In genomic region chr12:35555925-35556324, GRCm38 (mm10) we compare ENCODE assay signal across 26 mouse cellular contexts. TPM values are rescaled to one million over a fixed set of nuclear protein-coding genes. Genes with fewer than 3 reads are reported as not detected.
DNase-seq lines count a peak whose midpoint lies in the region; ATAC-seq and TF ChIP-seq lines count a peak whose summit lies in the region.
"Had no signal": no experiment of that assay in that cellular context is flagged by ENCODE, and none has a peak within 500 bp of the region (broad histone marks: within the 10 kb centered on the region; RNA-seq: fewer than 3 reads in every experiment).

No protein-coding gene starts in this region.

- no peak overlapping the region for H3K4me2 ChIP-seq in kidney, postnatal 0 days (ENCODE audit: low read length)
- no peak overlapping the region for H3K4me2 ChIP-seq in liver, embryonic 13.5 days
- H3K4me2 ChIP-seq in liver, postnatal 0 days (ENCODE audit: low read depth, low read length): no peak overlapping the region
- no peak overlapping the region for H3K4me2 ChIP-seq in lung, embryonic 16.5 days (ENCODE audit: low read depth, low read length)
- H3K4me2 ChIP-seq in midbrain, embryonic 16.5 days (ENCODE audit: low read length): no peak overlapping the region
- H3K4me2 ChIP-seq: forebrain, embryonic 13.5 days; heart, embryonic 13.5 days had no signal

- no peak for TF ChIP-seq CTCF in kidney, postnatal 0 days (IDR thresholded peaks at IDR 0.05; ENCODE audit: low read depth)
- no peak for TF ChIP-seq CTCF in liver, postnatal 0 days (IDR thresholded peaks at IDR 0.05; ENCODE audit: low read depth)

- no peak overlapping the region for H3K4me3 ChIP-seq in kidney, postnatal 0 days (replicated peaks; ENCODE audit: low read depth, low read length)
- H3K4me3 ChIP-seq in liver, embryonic 13.5 days (replicated peaks): no peak overlapping the region
- no peak overlapping the region for H3K4me3 ChIP-seq in liver, postnatal 0 days (ENCODE audit: low read depth, low read length)
- H3K4me3 ChIP-seq in lung, embryonic 16.5 days (ENCODE audit: low read length): no peak overlapping the region
- H3K4me3 ChIP-seq in midbrain, embryonic 16.5 days (ENCODE audit: low read depth, low read length): no peak overlapping the region
- H3K4me3 ChIP-seq: forebrain, embryonic 10.5 days; forebrain, embryonic 13.5 days; heart, adult 2 months; heart, embryonic 10.5 days; heart, embryonic 13.5 days had no signal

- H3K36me3 ChIP-seq in kidney, postnatal 0 days (ENCODE audit: insufficient read depth, low read length): no peaks in the 10 kb centered on the region
- no peaks in the 10 kb centered on the region for H3K36me3 ChIP-seq in liver, embryonic 13.5 days
- H3K36me3 ChIP-seq in liver, postnatal 0 days (replicated peaks; ENCODE audit: insufficient read depth, low read length): no peaks in the 10 kb centered on the region
- H3K36me3 ChIP-seq in lung, embryonic 16.5 days (ENCODE audit: control insufficient read depth, insufficient read depth, low read length): no peaks in the 10 kb centered on the region
- H3K36me3 ChIP-seq in midbrain, embryonic 16.5 days (ENCODE audit: control insufficient read depth, insufficient read depth, low read length): no peaks in the 10 kb centered on the region
- H3K36me3 ChIP-seq: forebrain, embryonic 10.5 days; heart, embryonic 10.5 days; heart, embryonic 13.5 days had no signal

- no peaks in the 10 kb centered on the region for H3K27me3 ChIP-seq in kidney, postnatal 0 days (ENCODE audit: insufficient read depth, low read length)
- H3K27me3 ChIP-seq in liver, embryonic 13.5 days: no peaks in the 10 kb centered on the region
- H3K27me3 ChIP-seq in liver, postnatal 0 days (ENCODE audit: insufficient read depth, low read length): no peaks in the 10 kb centered on the region
- H3K27me3 ChIP-seq in lung, embryonic 16.5 days (ENCODE audit: control insufficient read depth, insufficient read depth, low read depth, low read length): no peaks in the 10 kb centered on the region
- no peaks in the 10 kb centered on the region for H3K27me3 ChIP-seq in midbrain, embryonic 16.5 days (ENCODE audit: control insufficient read depth, insufficient read depth, low read depth, low read length)
- H3K27me3 ChIP-seq: forebrain, embryonic 13.5 days; heart, embryonic 13.5 days had no signal

- DNase-seq in kidney, postnatal 0 days (ENCODE audit: low spot score): peak; percentile 35
- no peak for DNase-seq in kidney, adult 9 months
- no peak for DNase-seq in liver, embryonic 13.5 days
- no peak for DNase-seq in liver, postnatal 0 days
- no peak for DNase-seq in lung, postnatal 36 days
- DNase-seq in retina, postnatal 1 day: peak; percentile 8
- DNase-seq: adrenal gland, adult 2 months; adrenal gland, postnatal 14 days; cerebellum, adult 11 months; cerebellum, adult 2 months; cerebellum, adult 9-11 months; cerebellum, postnatal 25 days; embryo, embryonic 11 days; gastrocnemius, postnatal 10 days; gastrocnemius, postnatal 36 days; heart, adult 2 months; heart, postnatal 14 days; heart, postnatal 4 days had no signal

- TF ChIP-seq EP300 in liver, postnatal 0 days (IDR thresholded peaks at IDR 0.05; ENCODE audit: low read depth): no peak

- no peaks in the 10 kb centered on the region for H3K4me1 ChIP-seq in kidney, postnatal 0 days (replicated peaks; ENCODE audit: insufficient read depth, low read length)
- no peaks in the 10 kb centered on the region for H3K4me1 ChIP-seq in liver, embryonic 13.5 days (replicated peaks)
- no peaks in the 10 kb centered on the region for H3K4me1 ChIP-seq in liver, postnatal 0 days (ENCODE audit: insufficient read depth)
- H3K4me1 ChIP-seq in lung, embryonic 16.5 days (replicated peaks; ENCODE audit: control insufficient read depth, insufficient read depth, low read length): no peaks in the 10 kb centered on the region
- no peaks in the 10 kb centered on the region for H3K4me1 ChIP-seq in midbrain, embryonic 16.5 days (ENCODE audit: control insufficient read depth, insufficient read depth, low read length)
- H3K4me1 ChIP-seq: forebrain, embryonic 10.5 days; forebrain, embryonic 13.5 days; heart, embryonic 10.5 days; heart, embryonic 13.5 days had no signal

- ATAC-seq in kidney, postnatal 0 days (replicated peaks; ENCODE audit: low FRiP score, low read depth): no peak
- peak; percentile 48; the same call in 1 of the 2 replicates for ATAC-seq in liver, embryonic 13.5 days (ENCODE audit: low read depth)
- ATAC-seq in liver, postnatal 0 days: no peak
- ATAC-seq in lung, embryonic 16.5 days (ENCODE audit: low read depth): peak; percentile 51
- no peak for ATAC-seq in midbrain, embryonic 16.5 days
- ATAC-seq: CD4-positive, CD25-positive, alpha-beta regulatory T cell, adult 4 months; forebrain, embryonic 13.5 days; forebrain, embryonic 16.5 days had no signal

- no peak overlapping the region for H3K27ac ChIP-seq in kidney, postnatal 0 days
- no peak overlapping the region for H3K27ac ChIP-seq in liver, embryonic 13.5 days
- no peak overlapping the region for H3K27ac ChIP-seq in liver, postnatal 0 days (ENCODE audit: low read depth)
- H3K27ac ChIP-seq in lung, embryonic 16.5 days (ENCODE audit: low read length): no peak overlapping the region
- no peak overlapping the region for H3K27ac ChIP-seq in midbrain, embryonic 16.5 days (ENCODE audit: low read length)
- H3K27ac ChIP-seq: forebrain, embryonic 10.5 days; forebrain, embryonic 13.5 days; heart, adult 2 months; heart, embryonic 10.5 days; heart, embryonic 13.5 days had no signal

- 72% methylated on average over 6 of the region's 6 CpGs for WGBS in kidney, postnatal 0 days
- WGBS in liver, embryonic 13.5 days (ENCODE audit: insufficient replicate concordance): 66% methylated on average over 6 of the region's 6 CpGs
- WGBS in liver, postnatal 0 days (ENCODE audit: insufficient replicate concordance): 70% methylated on average over 6 of the region's 6 CpGs
- WGBS in lung, embryonic 16.5 days: 61% methylated on average over 6 of the region's 6 CpGs
- 80% methylated on average over 6 of the region's 6 CpGs for WGBS in midbrain, embryonic 16.5 days

- no peaks in the 10 kb centered on the region for H3K9me3 ChIP-seq in kidney, postnatal 0 days (replicated peaks; ENCODE audit: low read length)
- no peaks in the 10 kb centered on the region for H3K9me3 ChIP-seq in liver, embryonic 13.5 days (replicated peaks)
- peaks cover 3% of the 10 kb centered on the region; the same call in 1 of the 2 replicates for H3K9me3 ChIP-seq in liver, postnatal 0 days (ENCODE audit: low read length)
- no peaks in the 10 kb centered on the region for H3K9me3 ChIP-seq in lung, embryonic 16.5 days (ENCODE audit: control insufficient read depth, low read length)
- H3K9me3 ChIP-seq in midbrain, embryonic 16.5 days (replicated peaks; ENCODE audit: control insufficient read depth, low read length, poor library complexity, severe bottlenecking): 0 out of 2 replicates have a peak, but pooled peaks cover 3% of the 10 kb centered on the region
- H3K9me3 ChIP-seq: forebrain, embryonic 13.5 days; heart, embryonic 10.5 days had no signal

- H3K9ac ChIP-seq in kidney, postnatal 0 days (ENCODE audit: low read depth, low read length): no peak overlapping the region
- H3K9ac ChIP-seq in liver, embryonic 13.5 days: no peak overlapping the region
- H3K9ac ChIP-seq in liver, postnatal 0 days (replicated peaks): no peak overlapping the region
- no peak overlapping the region for H3K9ac ChIP-seq in lung, embryonic 16.5 days (ENCODE audit: low read length)
- no peak overlapping the region for H3K9ac ChIP-seq in midbrain, embryonic 16.5 days (ENCODE audit: low read depth, low read length)
- H3K9ac ChIP-seq: forebrain, embryonic 13.5 days; heart, embryonic 13.5 days had no signal

RNA-seq across cellular contexts. Expression of gene Ahr, which starts 21.1 kb away (rescaled TPM):
- 5.5 and 6.7 TPM in 2 replicates for polyA plus RNA-seq in kidney, postnatal 0 days (2015; fragmentation: Nextera tagmentation; extraction: Ambion mirVana)
- polyA plus RNA-seq in liver, embryonic 13.5 days (2015; fragmentation: Nextera tagmentation; extraction: Ambion mirVana): 1.7 and 2.0 TPM in 2 replicates
- polyA plus RNA-seq in liver, postnatal 0 days (2015; fragmentation: Nextera tagmentation; extraction: Ambion mirVana): 3.6 and 6.2 TPM in 2 replicates
- 22.1 and 23.1 TPM in 2 replicates for polyA plus RNA-seq in lung, embryonic 16.5 days (2015; fragmentation: Nextera tagmentation; extraction: Ambion mirVana)
- polyA plus RNA-seq in midbrain, embryonic 16.5 days (2015; fragmentation: Nextera tagmentation; extraction: Ambion mirVana): 2.6 and 2.7 TPM in 2 replicates

Comparison
In these comparisons a context has a peak if more than half of its experiments do, and no peak if none do; other contexts are left out.
1. ATAC-seq: peak in liver, embryonic 13.5 days (single experiment) and lung, embryonic 16.5 days (single experiment); none in kidney, postnatal 0 days (single experiment), liver, postnatal 0 days (single experiment) and midbrain, embryonic 16.5 days (single experiment).
2. DNase-seq: peak in kidney, postnatal 0 days (single experiment) and retina, postnatal 1 day (single experiment); none in kidney, adult 9 months (single experiment), liver, embryonic 13.5 days (single experiment), liver, postnatal 0 days (single experiment) and lung, postnatal 36 days (single experiment).